Mouse (Mus musculus) stomach, embryonic 14.5 days (tissue): ENCODE measurements around the gene Tlx1. TPM values are rescaled to one million over a fixed set of nuclear protein-coding genes. Genes with fewer than 3 reads are reported as not detected.
A peak's percentile ranks its signal among the peaks of the same experiment; 100 is the strongest.

Experiments
- ATAC-seq: fragments of 200-750 bp; cut with Nextera tagmentation; 2 replicates; pipeline ENCODE4 v1.8.0; 2017; ENCODE audit warnings: low read depth, moderate TSS enrichment; ENCODE audit not compliant: insufficient number of reproducible peaks, insufficient read depth, low FRiP score
- H3K27ac ChIP-seq: fragments of 300-500 bp; sonication (generic); 2 replicates; pipeline ENCODE4 v1.5.1; 2014; ENCODE audit warnings: mild to moderate bottlenecking, low read length, moderate library complexity, mixed read lengths
- H3K27me3 ChIP-seq: fragments of 300-500 bp; sonication (generic); 2 replicates; pipeline ENCODE4 v1.6.1; 2014; ENCODE audit warnings: low read length, control low read depth, mixed read lengths; ENCODE audit not compliant: control insufficient read depth, insufficient read depth
- H3K36me3 ChIP-seq: fragments of 300-500 bp; sonication (generic); 2 replicates; pipeline ENCODE4 v1.6.1; 2014; ENCODE audit warnings: mild to moderate bottlenecking, control low read depth, low read length, moderate library complexity, mixed read lengths; ENCODE audit not compliant: control insufficient read depth, insufficient read depth
- H3K4me1 ChIP-seq: fragments of 300-500 bp; sonication (generic); 2 replicates; pipeline ENCODE4 v1.6.1; 2014; ENCODE audit warnings: low read length, control low read depth, mixed read lengths; ENCODE audit not compliant: control insufficient read depth, insufficient read depth
- H3K4me2 ChIP-seq: fragments of 300-500 bp; sonication (generic); replicated peaks from 2 replicates; pipeline ENCODE4 v1.6.1; 2014; ENCODE audit warnings: low read depth, low read length, control low read depth
- H3K4me3 ChIP-seq: fragments of 300-500 bp; sonication (generic); 2 replicates; pipeline ENCODE4 v1.5.1; 2014; ENCODE audit warnings: low read depth, low read length, control low read depth
- H3K9ac ChIP-seq: fragments of 300-500 bp; sonication (generic); replicated peaks from 2 replicates; pipeline ENCODE4 v1.6.1; 2014; ENCODE audit warnings: low read depth, mild to moderate bottlenecking, control low read depth, low read length, moderate library complexity, mixed read lengths
- H3K9me3 ChIP-seq: fragments of 300-500 bp; sonication (generic); 2 replicates; pipeline ENCODE4 v1.6.1; 2016; ENCODE audit warnings: low read depth, low read length, control low read depth; ENCODE audit not compliant: control insufficient read depth
- WGBS: fragments of 180-500 bp; shearing (Covaris S2); extraction: QIAGEN DNeasy Blood & Tissue Kit; methylation state at CpG from one replicate; pipeline ENCODE4 v1.1.7; 2014; 5-methylcytosine and 5-hydroxymethylcytosine counted together
- polyA plus RNA-seq: library from polyadenylated mRNA; unstranded; fragments of >200 nt; fragmentation: Nextera tagmentation; extraction: Ambion mirVana; gene quantifications from 2 replicates; pipeline ENCODE4 v1.2.1, GENCODE M21; 2014

Gene Tlx1
- polyA plus RNA-seq, 1 experiment from 2014 or later: 0.12 TPM

- Histone ChIP-seq H3K9me3 (no peaks in the 10 kb centered on the region), H3K4me2 (peak overlapping the region; percentile 6; the same call in 1 of the 2 replicates), H3K27me3 (peaks cover 7% of the 10 kb centered on the region; the same call in 1 of the 2 replicates), H3K4me3 (no peak overlapping the region), H3K4me1 (no peaks in the 10 kb centered on the region), H3K9ac (no peak overlapping the region), H3K27ac (no peak overlapping the region), H3K36me3 (no peaks in the 10 kb centered on the region)
- 9% methylated on average over 14 of the region's 14 CpGs for whole genome bisulfite sequencing
- peak; percentile 49; the same call in 1 of the 2 replicates for ATAC-seq
These were observed 18.4 kb upstream of the Tlx1 start for GRCm38 (mm10) chr19:45131966-45132628.

- no peak overlapping the region for H3K9ac ChIP-seq
- no peaks in the 10 kb centered on the region for H3K4me1 ChIP-seq
- no peak overlapping the region for H3K4me3 ChIP-seq
- H3K36me3 ChIP-seq: no peaks in the 10 kb centered on the region
- 8% methylated on average over 3 of the region's 3 CpGs for WGBS
- no peak for ATAC-seq
- peaks cover 80% of the 10 kb centered on the region for H3K27me3 ChIP-seq
- H3K27ac ChIP-seq: no peak overlapping the region
- no peak overlapping the region for H3K4me2 ChIP-seq
- H3K9me3 ChIP-seq: no peaks in the 10 kb centered on the region
These were observed 7.9 kb upstream of the Tlx1 start for GRCm38 (mm10) chr19:45142531-45142930.

DNA sequence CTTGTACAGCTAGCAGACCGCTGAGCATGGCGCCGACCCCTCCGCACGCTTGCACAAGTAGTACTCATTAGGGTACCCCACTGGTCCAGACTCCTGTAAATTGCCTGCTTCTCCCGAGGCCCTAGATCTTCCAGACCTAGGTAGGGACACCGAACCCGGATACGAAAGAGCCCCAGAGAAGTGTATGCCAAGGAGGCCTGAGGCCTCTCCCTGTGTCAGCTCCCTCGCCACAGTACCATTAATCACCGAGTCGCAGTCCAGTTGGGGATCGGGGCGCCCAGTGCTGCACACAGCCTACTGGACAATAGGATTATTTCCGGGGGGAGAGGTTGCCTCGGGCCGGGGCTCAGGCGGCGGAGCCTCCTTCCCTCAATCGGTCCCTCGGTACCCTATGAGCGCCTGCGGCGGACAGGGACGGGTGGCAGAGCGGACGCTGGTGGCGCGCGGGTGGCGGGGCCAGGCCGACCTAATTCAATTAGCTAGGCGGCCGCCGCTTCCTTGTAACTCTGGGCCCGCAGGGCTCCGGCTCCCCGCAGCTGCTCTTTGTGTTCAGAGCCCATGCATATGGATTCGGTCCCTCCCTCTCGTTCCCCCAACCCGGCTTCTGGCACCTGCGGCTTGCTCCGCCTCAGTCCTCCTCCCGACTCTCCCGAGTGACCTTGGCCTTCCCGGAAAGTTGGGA lies 7.1 kb upstream of the Tlx1 start:
- Histone ChIP-seq H3K4me1 (no peaks in the 10 kb centered on the region), H3K9ac (no peak overlapping the region), H3K27ac (no peak overlapping the region), H3K36me3 (no peaks in the 10 kb centered on the region), H3K4me2 (peak overlapping the region; percentile 23), H3K4me3 (peak overlapping the region; percentile 11; the same call in 1 of the 2 replicates), H3K27me3 (peaks cover 88% of the 10 kb centered on the region), H3K9me3 (no peaks in the 10 kb centered on the region)
- WGBS: 3% methylated on average over 46 of the region's 46 CpGs
- no peak for ATAC-seq

GRCm38 (mm10) chr19:45147071-45147470 lies 3.4 kb upstream of the Tlx1 start:
- Histone ChIP-seq H3K4me1 (peaks cover 9% of the 10 kb centered on the region), H3K27me3 (peaks cover 85% of the 10 kb centered on the region), H3K36me3 (no peaks in the 10 kb centered on the region), H3K4me3 (no peak overlapping the region), H3K9ac (no peak overlapping the region), H3K9me3 (no peaks in the 10 kb centered on the region), H3K27ac (no peak overlapping the region), H3K4me2 (no peak overlapping the region)
- no peak for ATAC-seq
- 4% methylated on average over 4 of the region's 4 CpGs for WGBS

- Histone ChIP-seq H3K4me3 (peak overlapping the region; percentile 28), H3K27me3 (peaks cover 83% of the 10 kb centered on the region), H3K9ac (peak overlapping the region; percentile 28; the same call in 1 of the 2 replicates), H3K36me3 (no peaks in the 10 kb centered on the region), H3K9me3 (no peaks in the 10 kb centered on the region), H3K4me1 (peaks cover 9% of the 10 kb centered on the region), H3K4me2 (no peak overlapping the region), H3K27ac (no peak overlapping the region; the same call in 1 of the 2 replicates)
- 2% methylated on average over 36 of the region's 36 CpGs for WGBS
- no peak for ATAC-seq
These were observed 1.1 kb downstream of the Tlx1 start for GRCm38 (mm10) chr19:45151361-45152182.

DNA sequence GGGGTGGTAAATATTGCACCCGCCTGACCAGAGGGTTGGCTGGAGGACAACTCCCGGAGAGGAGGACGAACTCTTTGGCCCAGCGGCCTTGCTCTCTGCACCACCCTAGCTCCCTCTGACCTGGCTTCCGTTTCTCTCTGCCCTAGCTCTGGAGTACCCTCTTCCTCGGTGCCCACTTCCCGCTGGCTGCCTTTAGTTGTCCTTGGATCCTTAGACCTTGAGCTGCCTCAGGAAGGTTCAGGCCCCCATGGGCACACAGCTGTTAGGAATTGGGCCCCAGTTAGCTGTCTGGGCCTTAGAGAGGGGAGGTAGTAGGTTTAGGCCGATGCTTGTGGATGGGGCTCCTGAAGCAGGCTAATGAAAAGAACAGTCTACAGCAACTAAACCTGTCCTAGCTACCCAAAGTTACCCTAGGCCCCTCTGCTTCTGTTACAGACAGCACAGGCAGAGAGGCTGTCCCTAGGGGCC lies 1.7 kb downstream of the Tlx1 start:
- Histone ChIP-seq H3K4me3 (peak overlapping the region; percentile 28; the same call in 1 of the 2 replicates), H3K4me2 (no peak overlapping the region), H3K9ac (no peak overlapping the region), H3K9me3 (no peaks in the 10 kb centered on the region), H3K27ac (no peak overlapping the region; the same call in 1 of the 2 replicates), H3K36me3 (no peaks in the 10 kb centered on the region), H3K4me1 (peaks cover 9% of the 10 kb centered on the region), H3K27me3 (peaks cover 83% of the 10 kb centered on the region)
- no peak for ATAC-seq
- 10% methylated on average over 8 of the region's 8 CpGs for WGBS

DNA sequence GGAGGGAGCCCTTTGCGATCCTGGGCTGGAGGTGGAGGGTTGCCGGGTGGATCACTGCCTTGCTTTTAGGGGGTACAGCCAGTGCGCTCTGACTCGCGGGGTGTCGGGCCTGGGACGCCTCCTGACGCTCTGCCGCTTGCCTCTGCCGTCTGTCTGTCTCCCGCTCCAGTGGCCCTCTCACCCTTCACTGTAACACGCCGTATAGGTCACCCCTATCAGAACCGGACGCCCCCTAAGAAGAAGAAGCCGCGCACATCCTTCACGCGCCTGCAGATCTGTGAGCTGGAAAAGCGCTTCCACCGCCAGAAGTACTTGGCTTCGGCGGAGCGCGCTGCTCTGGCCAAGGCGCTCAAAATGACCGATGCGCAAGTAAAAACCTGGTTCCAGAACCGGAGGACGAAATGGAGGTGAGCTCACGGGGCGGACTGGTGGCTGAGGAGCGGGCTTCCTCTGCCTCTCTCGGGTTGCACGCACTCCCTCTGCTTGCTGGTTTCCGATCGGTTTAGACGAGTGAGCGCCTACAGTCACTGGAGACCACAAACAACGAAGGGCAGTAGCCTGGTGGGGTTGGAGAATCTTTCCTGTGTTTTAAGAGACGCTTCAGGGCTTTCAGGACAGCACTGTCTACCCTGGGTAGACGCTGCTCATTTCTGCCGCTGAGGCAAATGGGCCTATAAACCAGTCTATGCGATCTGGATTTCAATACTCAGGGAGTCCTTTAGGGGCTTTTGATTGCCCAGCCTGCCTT lies 3.0 kb downstream of the Tlx1 start:
- H3K27ac ChIP-seq: peak overlapping the region; percentile 44; the same call in 1 of the 2 replicates
- H3K9ac ChIP-seq: peak overlapping the region; percentile 30; the same call in 1 of the 2 replicates
- WGBS: under 1% methylated on average over 44 of the region's 44 CpGs
- peaks cover 81% of the 10 kb centered on the region for H3K27me3 ChIP-seq
- no peaks in the 10 kb centered on the region for H3K36me3 ChIP-seq
- no peak for ATAC-seq
- H3K4me3 ChIP-seq: peak overlapping the region; percentile 28
- peaks cover 9% of the 10 kb centered on the region for H3K4me1 ChIP-seq
- peak overlapping the region; percentile 23; the same call in 1 of the 2 replicates for H3K4me2 ChIP-seq
- H3K9me3 ChIP-seq: no peaks in the 10 kb centered on the region
